Mouse (Mus musculus): ENCODE measurements around the gene Ptprs. TPM values are rescaled to one million over a fixed set of nuclear protein-coding genes. Genes with fewer than 3 reads are reported as not detected.
A peak's percentile ranks its signal among the peaks of the same experiment; 100 is the strongest.

The Ptprs gene
- polyA plus RNA-seq, 1 experiment: 56.8 TPM

DNA sequence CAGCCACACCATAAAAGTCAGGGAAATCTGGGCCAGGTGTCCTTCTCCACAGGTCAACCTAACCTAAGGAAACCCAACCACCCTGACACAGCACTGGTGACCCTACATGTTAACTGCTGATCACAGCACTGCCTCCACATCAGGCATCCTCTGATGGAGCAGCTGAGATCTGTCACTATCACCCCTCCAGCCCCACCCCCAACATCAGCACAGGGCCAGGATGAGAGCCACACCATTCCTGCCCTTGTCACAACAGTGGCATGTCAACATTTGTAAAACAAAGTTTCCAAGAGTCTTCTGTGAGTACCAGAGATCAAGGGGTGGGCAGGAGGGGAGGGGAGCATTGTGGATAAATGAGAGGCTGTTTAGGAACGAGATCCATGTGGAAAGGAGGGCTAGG is 12.8 kb downstream of the Ptprs start:
- no peaks in the 10 kb centered on the region for H3K36me3 ChIP-seq (ENCODE audit: control insufficient read depth, insufficient read depth)
- peaks cover 50% of the 10 kb centered on the region for H3K79me3 ChIP-seq (ENCODE audit: low read depth)
- peaks cover 88% of the 10 kb centered on the region for H3K79me2 ChIP-seq (ENCODE audit: control insufficient read depth, insufficient read depth)
- no peak overlapping the region for H3ac ChIP-seq (ENCODE audit: control insufficient read depth, insufficient read length, low read depth)
- H3K4me3 ChIP-seq (ENCODE audit: insufficient read depth, poor library complexity, severe bottlenecking): no peak overlapping the region
- TF ChIP-seq FOSL1 (IDR thresholded peaks at IDR 0.05; ENCODE audit: insufficient read depth, low read length, poor library complexity, severe bottlenecking) (no peak), CEBPB (IDR thresholded peaks at IDR 0.05; ENCODE audit: low read depth) (no peak), CTCF (IDR thresholded peaks at IDR 0.05; ENCODE audit: control insufficient read depth, insufficient read depth, insufficient read length) (no peak), USF1 (IDR thresholded peaks at IDR 0.05; ENCODE audit: low read depth) (no peak)
- H3K27me3 ChIP-seq (ENCODE audit: control insufficient read depth, insufficient read depth, insufficient read length): no peaks in the 10 kb centered on the region

DNA sequence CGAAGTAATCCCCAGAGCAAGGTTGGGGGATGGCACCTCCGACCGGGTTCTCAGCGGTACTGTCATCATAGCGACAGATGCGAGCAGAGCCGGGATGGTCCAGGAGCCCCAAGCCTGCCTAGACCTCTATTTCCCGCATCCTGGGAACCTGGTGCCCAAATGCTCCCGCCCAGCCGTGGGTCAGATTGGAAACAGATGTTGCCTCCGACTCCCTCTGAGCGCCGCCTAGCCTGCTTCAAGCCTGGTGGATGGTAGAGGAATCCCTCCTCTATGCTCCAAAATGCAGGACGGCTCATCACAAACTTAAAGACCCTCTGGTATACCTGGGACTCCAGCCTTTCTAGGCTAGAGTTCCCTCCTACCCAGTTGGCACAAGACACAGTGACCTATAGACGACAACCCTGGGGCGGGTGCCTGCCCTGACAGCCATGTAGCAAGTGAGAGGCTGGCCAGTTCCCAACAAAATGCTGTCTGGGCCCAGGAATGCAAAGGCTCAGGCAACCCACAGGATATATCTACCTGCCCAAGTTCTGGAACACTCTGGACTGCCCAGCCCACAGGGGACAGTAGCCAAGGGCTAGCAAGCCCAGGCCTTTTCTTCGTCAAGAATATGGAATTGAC is 13.3 kb downstream of the Ptprs start:
- peak overlapping the region; percentile 18 for H3K4me3 ChIP-seq (ENCODE audit: insufficient read depth, poor library complexity, severe bottlenecking)
- TF ChIP-seq MYOG (IDR thresholded peaks at IDR 0.05; ENCODE audit: control insufficient read depth, extremely low read depth, insufficient read length): no peak
- TF ChIP-seq CTCF (IDR thresholded peaks at IDR 0.05; ENCODE audit: control insufficient read depth, insufficient read depth, insufficient read length): no peak
- TF ChIP-seq USF1 (IDR thresholded peaks at IDR 0.05; ENCODE audit: low read depth): no peak
- no peak for TF ChIP-seq FOSL1 (IDR thresholded peaks at IDR 0.05; ENCODE audit: insufficient read depth, low read length, poor library complexity, severe bottlenecking)
- TF ChIP-seq MYOD1 (IDR thresholded peaks at IDR 0.05; ENCODE audit: control insufficient read depth, insufficient read length, low read depth): no peak
- no peak for TF ChIP-seq MAX (IDR thresholded peaks at IDR 0.05)
- TF ChIP-seq CEBPB (IDR thresholded peaks at IDR 0.05; ENCODE audit: low read depth): no peak
- peak overlapping the region; percentile 50 for H3ac ChIP-seq (ENCODE audit: control insufficient read depth, insufficient read length, low read depth)
- H3K36me3 ChIP-seq (ENCODE audit: control insufficient read depth, insufficient read depth): peaks cover under 1% of the 10 kb centered on the region
- peaks cover 88% of the 10 kb centered on the region for H3K79me2 ChIP-seq (ENCODE audit: control insufficient read depth, insufficient read depth)
- H3K27me3 ChIP-seq (ENCODE audit: control insufficient read depth, insufficient read depth, insufficient read length): no peaks in the 10 kb centered on the region
- H3K79me3 ChIP-seq (ENCODE audit: low read depth): peaks cover 55% of the 10 kb centered on the region

DNA sequence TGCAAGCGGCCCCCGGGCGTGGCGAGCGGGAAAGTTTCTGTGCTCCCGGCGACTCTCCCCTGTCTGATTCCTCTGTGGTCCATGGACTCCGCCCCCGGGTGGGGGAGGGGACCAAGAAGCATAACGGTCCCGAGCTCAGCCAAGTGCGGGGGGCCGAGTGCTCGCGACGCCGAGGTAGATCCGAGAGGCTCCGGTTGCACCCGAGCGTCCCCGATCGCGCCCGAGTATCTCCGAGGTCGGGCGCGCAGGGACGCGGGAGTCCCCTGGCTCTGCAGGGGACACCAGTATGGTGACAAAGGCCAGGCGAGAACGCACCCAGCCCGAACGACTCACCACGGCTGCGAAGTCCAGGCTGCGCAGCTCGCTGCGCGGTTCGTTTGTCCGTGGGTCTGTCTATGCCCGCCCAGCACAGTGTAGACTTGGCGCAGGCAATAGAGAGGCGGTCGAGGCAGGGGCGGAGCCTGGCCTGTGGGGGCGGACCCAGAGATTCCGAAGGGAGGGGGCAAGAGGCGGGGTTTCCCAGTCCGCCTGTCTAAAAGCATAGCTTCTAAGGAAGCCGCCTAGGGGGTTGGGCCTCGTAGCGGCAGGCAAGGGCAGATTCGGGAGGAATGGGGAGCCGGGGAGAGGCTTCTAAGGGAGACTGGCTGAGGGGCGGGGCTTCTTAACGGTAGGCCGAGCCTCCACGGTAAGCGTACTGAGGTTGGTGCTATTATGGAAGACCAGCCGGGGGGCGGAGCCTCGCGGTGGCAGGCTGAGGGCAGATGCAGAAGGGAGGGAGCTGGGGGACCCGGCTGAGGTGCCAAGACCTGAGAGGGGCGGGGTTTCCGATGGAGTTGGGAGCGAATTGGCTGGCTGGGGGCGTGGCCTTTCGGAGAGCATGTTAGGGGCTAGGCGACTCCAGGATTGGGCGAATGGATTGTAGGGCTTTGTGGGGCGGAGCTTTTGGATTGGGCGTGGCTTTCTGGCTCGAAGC is 14.2 kb downstream of the Ptprs start:
- no peaks in the 10 kb centered on the region for H3K27me3 ChIP-seq (ENCODE audit: control insufficient read depth, insufficient read depth, insufficient read length)
- TF ChIP-seq MYOG (IDR thresholded peaks at IDR 0.05; ENCODE audit: control insufficient read depth, extremely low read depth, insufficient read length): no peak
- no peak for TF ChIP-seq MAX (IDR thresholded peaks at IDR 0.05)
- TF ChIP-seq MYOD1 (IDR thresholded peaks at IDR 0.05; ENCODE audit: control insufficient read depth, insufficient read length, low read depth): no peak
- no peak for TF ChIP-seq FOSL1 (IDR thresholded peaks at IDR 0.05; ENCODE audit: insufficient read depth, low read length, poor library complexity, severe bottlenecking)
- no peak for TF ChIP-seq CEBPB (IDR thresholded peaks at IDR 0.05; ENCODE audit: low read depth)
- no peak for TF ChIP-seq USF1 (IDR thresholded peaks at IDR 0.05; ENCODE audit: low read depth)
- TF ChIP-seq CTCF (IDR thresholded peaks at IDR 0.05; ENCODE audit: control insufficient read depth, insufficient read depth, insufficient read length): no peak
- H3K79me2 ChIP-seq (ENCODE audit: control insufficient read depth, insufficient read depth): peaks cover 86% of the 10 kb centered on the region
- H3K79me3 ChIP-seq (ENCODE audit: low read depth): peaks cover 61% of the 10 kb centered on the region
- H3K36me3 ChIP-seq (ENCODE audit: control insufficient read depth, insufficient read depth): peaks cover 7% of the 10 kb centered on the region
- peak overlapping the region; percentile 86 for H3ac ChIP-seq (ENCODE audit: control insufficient read depth, insufficient read length, low read depth)
- H3K4me3 ChIP-seq (ENCODE audit: insufficient read depth, poor library complexity, severe bottlenecking): peak overlapping the region; percentile 37

DNA sequence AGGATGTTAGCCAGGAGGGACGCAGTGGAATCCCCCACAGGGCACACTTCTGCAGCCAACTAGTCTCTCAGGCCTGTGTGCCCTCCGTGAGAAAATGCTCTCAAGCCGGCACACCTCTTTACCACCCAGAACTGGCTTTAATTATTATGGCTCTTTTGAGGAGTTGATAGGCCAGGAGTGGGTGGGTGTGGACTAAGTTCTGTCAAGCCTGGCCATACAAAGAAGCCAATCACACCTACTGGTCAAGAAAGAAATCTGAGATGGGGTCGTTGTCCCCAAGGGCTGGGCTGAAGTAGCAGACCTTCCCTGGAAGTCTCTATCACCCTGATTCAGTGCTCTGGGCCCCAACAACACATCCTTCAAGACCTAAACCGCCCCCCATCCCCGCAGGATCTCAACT is 15.4 kb downstream of the Ptprs start:
- H3K36me3 ChIP-seq (ENCODE audit: control insufficient read depth, insufficient read depth): peaks cover 16% of the 10 kb centered on the region
- no peak overlapping the region for H3ac ChIP-seq (ENCODE audit: control insufficient read depth, insufficient read length, low read depth)
- TF ChIP-seq CEBPB (IDR thresholded peaks at IDR 0.05; ENCODE audit: low read depth): no peak
- TF ChIP-seq CTCF (IDR thresholded peaks at IDR 0.05; ENCODE audit: control insufficient read depth, insufficient read depth, insufficient read length): no peak
- H3K4me3 ChIP-seq (ENCODE audit: insufficient read depth, poor library complexity, severe bottlenecking): no peak overlapping the region
- no peaks in the 10 kb centered on the region for H3K27me3 ChIP-seq (ENCODE audit: control insufficient read depth, insufficient read depth, insufficient read length)
- H3K79me3 ChIP-seq (ENCODE audit: low read depth): peaks cover 53% of the 10 kb centered on the region
- H3K79me2 ChIP-seq (ENCODE audit: control insufficient read depth, insufficient read depth): peaks cover 74% of the 10 kb centered on the region

DNA sequence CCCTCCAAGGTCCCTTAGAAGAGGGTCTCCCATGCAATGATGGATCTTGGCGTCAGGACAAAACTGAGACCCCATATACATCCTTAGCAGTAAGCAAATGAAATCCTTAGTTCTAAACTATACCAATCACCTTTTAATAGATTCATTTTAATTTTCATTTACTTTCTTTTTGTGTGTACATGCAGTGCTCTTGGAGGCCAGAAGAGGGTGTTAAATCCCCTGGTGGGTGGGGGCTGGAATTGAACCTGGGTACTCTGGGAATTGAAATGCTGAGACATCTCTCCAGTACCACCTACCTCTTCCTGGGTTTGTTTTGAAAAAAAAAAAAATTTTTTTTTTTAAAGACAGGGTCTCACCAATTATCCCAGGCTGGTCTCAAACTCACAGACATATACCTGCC is 18.8 kb downstream of the Ptprs start:
- TF ChIP-seq USF1 (IDR thresholded peaks at IDR 0.05; ENCODE audit: low read depth) (no peak), MYOG (IDR thresholded peaks at IDR 0.05; ENCODE audit: control insufficient read depth, extremely low read depth, insufficient read length) (no peak), MAX (IDR thresholded peaks at IDR 0.05) (no peak), CEBPB (IDR thresholded peaks at IDR 0.05; ENCODE audit: low read depth) (no peak), MYOD1 (IDR thresholded peaks at IDR 0.05; ENCODE audit: control insufficient read depth, insufficient read length, low read depth) (no peak), FOSL1 (IDR thresholded peaks at IDR 0.05; ENCODE audit: insufficient read depth, low read length, poor library complexity, severe bottlenecking) (no peak), CTCF (IDR thresholded peaks at IDR 0.05; ENCODE audit: control insufficient read depth, insufficient read depth, insufficient read length) (no peak)
- Histone ChIP-seq H3ac (ENCODE audit: control insufficient read depth, insufficient read length, low read depth) (no peak overlapping the region), H3K36me3 (ENCODE audit: control insufficient read depth, insufficient read depth) (peaks cover 36% of the 10 kb centered on the region), H3K4me3 (ENCODE audit: insufficient read depth, poor library complexity, severe bottlenecking) (no peak overlapping the region), H3K79me3 (ENCODE audit: low read depth) (peaks cover 34% of the 10 kb centered on the region), H3K27me3 (ENCODE audit: control insufficient read depth, insufficient read depth, insufficient read length) (no peaks in the 10 kb centered on the region), H3K79me2 (ENCODE audit: control insufficient read depth, insufficient read depth) (peaks cover 42% of the 10 kb centered on the region)

Data from C2C12 (cell line).